Mouse (Mus musculus): Measurements from ENCODE around the gene Pxt1. TPM values are rescaled to one million over a fixed set of nuclear protein-coding genes. Genes with fewer than 3 reads are reported as not detected.

The Pxt1 gene
- polyA plus RNA-seq, 1 experiment from 2014 or later = not detected

DNA sequence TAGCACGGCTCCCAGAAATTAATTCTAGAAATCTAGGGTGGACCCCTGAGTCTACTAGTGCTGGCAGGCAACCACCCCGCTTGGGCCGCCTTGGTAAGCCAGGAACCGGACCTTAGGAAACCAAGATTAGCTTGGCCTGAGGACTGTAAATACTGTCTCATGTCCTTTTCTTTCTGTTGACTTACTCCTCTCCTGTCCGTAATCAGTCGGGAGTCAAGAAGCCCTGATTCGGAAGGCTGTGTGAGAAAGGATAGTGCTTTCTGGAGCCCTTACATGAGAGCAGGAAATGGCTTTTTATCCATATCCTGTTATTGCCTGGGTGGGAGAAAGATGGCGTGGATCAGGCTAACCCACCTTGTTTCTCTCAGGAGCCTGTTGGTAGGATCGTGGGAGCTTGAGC, 9.6 kb upstream of the Pxt1 start:
- Histone ChIP-seq H3K4me3 (ENCODE audit: low read depth, low read length) (peak overlapping the region; percentile 76), H3K27ac (ENCODE audit: low read depth, low read length) (0 out of 2 replicates have a peak overlapping the region, but pooled peaks have one; percentile 21), H3K4me1 (ENCODE audit: control insufficient read depth, insufficient read depth, low read length) (peaks cover 17% of the 10 kb centered on the region), H3K4me2 (ENCODE audit: low read length) (peak overlapping the region; percentile 94), H3K27me3 (replicated peaks; ENCODE audit: control insufficient read depth, insufficient read depth, low read length) (no peaks in the 10 kb centered on the region), H3K36me3 (ENCODE audit: control insufficient read depth, insufficient read depth, low read length) (0 out of 2 replicates have a peak, but pooled peaks cover 2% of the 10 kb centered on the region), H3K9me3 (replicated peaks; ENCODE audit: control insufficient read depth, low read length) (no peaks in the 10 kb centered on the region), H3K9ac (ENCODE audit: low read length) (peak overlapping the region; percentile 93)
- ATAC-seq = no peak
- WGBS = 29% methylated on average over 9 of the region's 9 CpGs
- DNase-seq (ENCODE audit: low spot score) = no peak

GRCm38 (mm10) chr17:28951831-28952799, 8.5 kb upstream of the Pxt1 start, which contains the start of gene Kctd20:
Kctd20 (plus strand) TSS chr17:28951950.
- no peaks in the 10 kb centered on the region for H3K27me3 ChIP-seq (replicated peaks; ENCODE audit: control insufficient read depth, insufficient read depth, low read length)
- ATAC-seq = peak; percentile 95
- peak within 1 kb of the TSS; percentile 94 for H3K4me2 ChIP-seq (ENCODE audit: low read length)
- H3K27ac ChIP-seq (ENCODE audit: low read depth, low read length) = peak within 1 kb of the TSS; percentile 98
- peak within 1 kb of the TSS; percentile 76 for H3K4me3 ChIP-seq (ENCODE audit: low read depth, low read length)
- H3K9ac ChIP-seq (ENCODE audit: low read length) = peak within 1 kb of the TSS; percentile 93
- no peaks in the 10 kb centered on the region for H3K36me3 ChIP-seq (ENCODE audit: control insufficient read depth, insufficient read depth, low read length)
- H3K4me1 ChIP-seq (ENCODE audit: control insufficient read depth, insufficient read depth, low read length) = peaks cover 17% of the 10 kb centered on the region
- H3K9me3 ChIP-seq (replicated peaks; ENCODE audit: control insufficient read depth, low read length) = no peaks in the 10 kb centered on the region
- DNase-seq (ENCODE audit: low spot score) = peak; percentile 94
- WGBS = under 1% methylated on average over 55 of the region's 80 CpGs

GRCm38 (mm10) chr17:28950751-28951150, 7.1 kb upstream of the Pxt1 start:
- Histone ChIP-seq H3K9ac (ENCODE audit: low read length) (no peak overlapping the region), H3K36me3 (ENCODE audit: control insufficient read depth, insufficient read depth, low read length) (no peaks in the 10 kb centered on the region), H3K27me3 (replicated peaks; ENCODE audit: control insufficient read depth, insufficient read depth, low read length) (no peaks in the 10 kb centered on the region), H3K9me3 (replicated peaks; ENCODE audit: control insufficient read depth, low read length) (no peaks in the 10 kb centered on the region), H3K4me3 (ENCODE audit: low read depth, low read length) (no peak overlapping the region), H3K27ac (ENCODE audit: low read depth, low read length) (no peak overlapping the region), H3K4me2 (ENCODE audit: low read length) (no peak overlapping the region), H3K4me1 (ENCODE audit: control insufficient read depth, insufficient read depth, low read length) (peaks cover 17% of the 10 kb centered on the region)
- DNase-seq (ENCODE audit: low spot score) (no peak), ATAC-seq (no peak)
- 73% methylated on average over 4 of the region's 4 CpGs for WGBS

DNA sequence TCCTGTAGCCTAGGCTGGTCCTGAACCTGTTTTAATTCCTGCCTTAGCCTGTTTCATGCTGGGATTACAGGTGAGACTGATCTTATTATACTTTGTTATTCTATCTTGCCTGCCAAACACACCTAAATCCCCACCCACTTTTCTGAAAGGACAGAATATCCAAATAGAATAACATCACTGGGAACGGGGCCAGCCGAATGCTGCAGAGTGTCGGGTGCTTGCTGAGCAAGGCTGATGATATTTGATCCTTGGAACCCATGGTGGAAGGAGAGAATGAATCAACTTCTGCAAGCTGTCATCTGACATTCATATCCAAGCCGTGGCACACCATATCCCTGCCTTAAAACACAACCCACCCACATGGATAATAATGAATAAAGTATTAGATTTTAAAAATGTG, 5.0 kb upstream of the Pxt1 start:
- ATAC-seq (no peak), DNase-seq (ENCODE audit: low spot score) (no peak)
- no peaks in the 10 kb centered on the region for H3K9me3 ChIP-seq (replicated peaks; ENCODE audit: control insufficient read depth, low read length)
- no peaks in the 10 kb centered on the region for H3K36me3 ChIP-seq (ENCODE audit: control insufficient read depth, insufficient read depth, low read length)
- no peaks in the 10 kb centered on the region for H3K27me3 ChIP-seq (replicated peaks; ENCODE audit: control insufficient read depth, insufficient read depth, low read length)
- no peak overlapping the region for H3K4me3 ChIP-seq (ENCODE audit: low read depth, low read length)
- peaks cover 11% of the 10 kb centered on the region for H3K4me1 ChIP-seq (ENCODE audit: control insufficient read depth, insufficient read depth, low read length)
- H3K27ac ChIP-seq (ENCODE audit: low read depth, low read length) = no peak overlapping the region
- WGBS = 81% methylated on average over 4 of the region's 4 CpGs
- no peak overlapping the region for H3K9ac ChIP-seq (ENCODE audit: low read length)
- H3K4me2 ChIP-seq (ENCODE audit: low read length) = no peak overlapping the region

DNA sequence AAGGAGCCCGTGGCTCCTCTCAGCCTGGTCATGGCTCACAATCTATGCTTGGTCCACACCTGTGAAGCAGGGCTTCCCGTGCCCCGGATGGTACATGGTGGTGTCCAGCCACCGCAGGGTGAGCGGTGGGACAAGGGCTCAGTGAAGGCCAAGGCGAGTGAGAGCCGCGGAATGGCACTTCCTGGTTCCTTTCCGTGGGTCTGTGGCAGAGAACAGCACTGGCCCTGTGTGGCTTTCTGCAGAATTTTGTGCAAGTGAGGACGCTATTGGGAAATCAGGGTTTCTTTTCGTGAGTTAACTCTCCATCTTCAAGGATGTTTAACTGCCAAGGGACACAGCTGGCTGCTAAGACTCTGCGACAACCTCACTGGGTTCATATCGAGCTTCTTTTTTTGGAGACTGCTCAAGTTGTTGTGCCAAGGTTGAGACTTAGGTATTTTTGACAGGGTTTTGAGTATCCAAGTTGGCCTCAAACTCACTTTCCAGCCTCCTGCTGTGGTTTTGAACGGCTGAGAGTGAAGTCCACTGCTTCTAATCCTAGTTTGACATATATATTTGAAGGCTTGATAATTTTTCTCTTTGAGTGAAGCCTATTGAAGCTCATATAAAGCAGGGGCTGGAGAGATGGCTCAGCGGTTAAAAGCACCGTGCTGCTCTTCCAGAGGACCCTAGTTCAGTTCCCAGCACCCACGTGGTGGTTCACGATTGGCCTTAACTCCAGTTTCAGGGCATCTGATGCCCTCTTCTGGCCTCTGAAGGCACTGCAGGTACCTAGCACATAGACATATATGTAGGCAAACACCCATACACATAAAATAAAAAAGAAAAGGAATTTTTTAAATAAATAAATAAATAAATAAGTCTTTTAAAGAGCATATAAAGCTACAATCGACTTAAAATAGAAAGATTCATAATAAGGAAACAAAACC, 3.6 kb upstream of the Pxt1 start:
- no peak overlapping the region for H3K4me2 ChIP-seq (ENCODE audit: low read length)
- H3K4me1 ChIP-seq (ENCODE audit: control insufficient read depth, insufficient read depth, low read length) = 0 out of 2 replicates have a peak, but pooled peaks cover 4% of the 10 kb centered on the region
- no peaks in the 10 kb centered on the region for H3K9me3 ChIP-seq (replicated peaks; ENCODE audit: control insufficient read depth, low read length)
- ATAC-seq (no peak), DNase-seq (ENCODE audit: low spot score) (no peak)
- H3K27ac ChIP-seq (ENCODE audit: low read depth, low read length) = no peak overlapping the region
- H3K36me3 ChIP-seq (ENCODE audit: control insufficient read depth, insufficient read depth, low read length) = no peaks in the 10 kb centered on the region
- H3K9ac ChIP-seq (ENCODE audit: low read length) = no peak overlapping the region
- no peak overlapping the region for H3K4me3 ChIP-seq (ENCODE audit: low read depth, low read length)
- WGBS = 92% methylated on average over 19 of the region's 19 CpGs
- H3K27me3 ChIP-seq (replicated peaks; ENCODE audit: control insufficient read depth, insufficient read depth, low read length) = no peaks in the 10 kb centered on the region

DNA sequence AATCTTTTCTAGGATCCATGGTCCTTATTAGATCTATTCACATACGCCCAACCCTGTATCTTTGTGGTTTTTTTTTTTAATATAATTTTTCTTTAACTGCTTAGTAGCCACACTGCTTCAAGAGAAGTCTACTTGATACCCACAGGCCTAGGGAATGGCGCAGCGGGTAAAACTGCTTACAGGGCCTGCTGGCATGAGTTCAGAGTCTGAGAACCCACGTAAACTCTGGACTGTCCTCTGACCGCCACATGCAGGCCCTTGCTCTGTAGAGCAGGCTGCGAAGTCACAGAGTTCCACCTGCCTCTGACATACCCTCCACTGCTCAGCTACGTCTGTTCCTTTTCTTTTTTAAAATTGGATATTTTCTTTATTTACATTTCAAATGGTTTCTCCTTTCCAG, 841 bp upstream of the Pxt1 start:
- Histone ChIP-seq H3K4me3 (ENCODE audit: low read depth, low read length) (no peak overlapping the region), H3K27me3 (replicated peaks; ENCODE audit: control insufficient read depth, insufficient read depth, low read length) (no peaks in the 10 kb centered on the region), H3K27ac (ENCODE audit: low read depth, low read length) (no peak overlapping the region), H3K4me1 (ENCODE audit: control insufficient read depth, insufficient read depth, low read length) (no peaks in the 10 kb centered on the region), H3K9ac (ENCODE audit: low read length) (no peak overlapping the region), H3K4me2 (ENCODE audit: low read length) (no peak overlapping the region), H3K36me3 (ENCODE audit: control insufficient read depth, insufficient read depth, low read length) (no peaks in the 10 kb centered on the region), H3K9me3 (replicated peaks; ENCODE audit: control insufficient read depth, low read length) (no peaks in the 10 kb centered on the region)
- DNase-seq (ENCODE audit: low spot score) (no peak), ATAC-seq (no peak)
- WGBS = 95% methylated on average over 7 of the region's 7 CpGs

DNA sequence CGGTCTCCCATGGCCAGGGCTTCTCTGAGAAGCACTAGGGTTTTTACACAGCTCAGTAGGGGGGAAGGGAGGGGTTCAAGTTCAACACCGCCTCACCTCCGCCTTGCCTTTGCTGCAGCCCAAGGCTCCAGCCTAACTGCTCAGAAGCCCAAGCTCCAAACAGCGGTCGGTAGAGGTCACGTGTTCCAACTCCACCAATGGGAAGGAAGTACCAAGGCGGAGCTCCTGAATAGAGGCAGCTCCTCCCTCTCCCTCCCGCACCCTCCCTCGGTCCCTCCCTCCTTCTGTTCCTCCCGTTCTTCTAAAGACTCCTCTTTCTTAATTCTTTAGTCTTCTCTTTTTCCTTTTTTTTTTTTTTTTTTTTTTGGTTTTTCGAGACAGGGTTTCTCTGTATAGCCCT, 1.5 kb downstream of the Pxt1 start:
- DNase-seq (ENCODE audit: low spot score) (no peak), ATAC-seq (no peak)
- Histone ChIP-seq H3K4me2 (ENCODE audit: low read length) (no peak overlapping the region), H3K9me3 (replicated peaks; ENCODE audit: control insufficient read depth, low read length) (no peaks in the 10 kb centered on the region), H3K4me3 (ENCODE audit: low read depth, low read length) (no peak overlapping the region), H3K27ac (ENCODE audit: low read depth, low read length) (no peak overlapping the region), H3K36me3 (ENCODE audit: control insufficient read depth, insufficient read depth, low read length) (no peaks in the 10 kb centered on the region), H3K9ac (ENCODE audit: low read length) (no peak overlapping the region), H3K27me3 (replicated peaks; ENCODE audit: control insufficient read depth, insufficient read depth, low read length) (no peaks in the 10 kb centered on the region), H3K4me1 (ENCODE audit: control insufficient read depth, insufficient read depth, low read length) (no peaks in the 10 kb centered on the region)
- WGBS = 83% methylated on average over 10 of the region's 11 CpGs

DNA sequence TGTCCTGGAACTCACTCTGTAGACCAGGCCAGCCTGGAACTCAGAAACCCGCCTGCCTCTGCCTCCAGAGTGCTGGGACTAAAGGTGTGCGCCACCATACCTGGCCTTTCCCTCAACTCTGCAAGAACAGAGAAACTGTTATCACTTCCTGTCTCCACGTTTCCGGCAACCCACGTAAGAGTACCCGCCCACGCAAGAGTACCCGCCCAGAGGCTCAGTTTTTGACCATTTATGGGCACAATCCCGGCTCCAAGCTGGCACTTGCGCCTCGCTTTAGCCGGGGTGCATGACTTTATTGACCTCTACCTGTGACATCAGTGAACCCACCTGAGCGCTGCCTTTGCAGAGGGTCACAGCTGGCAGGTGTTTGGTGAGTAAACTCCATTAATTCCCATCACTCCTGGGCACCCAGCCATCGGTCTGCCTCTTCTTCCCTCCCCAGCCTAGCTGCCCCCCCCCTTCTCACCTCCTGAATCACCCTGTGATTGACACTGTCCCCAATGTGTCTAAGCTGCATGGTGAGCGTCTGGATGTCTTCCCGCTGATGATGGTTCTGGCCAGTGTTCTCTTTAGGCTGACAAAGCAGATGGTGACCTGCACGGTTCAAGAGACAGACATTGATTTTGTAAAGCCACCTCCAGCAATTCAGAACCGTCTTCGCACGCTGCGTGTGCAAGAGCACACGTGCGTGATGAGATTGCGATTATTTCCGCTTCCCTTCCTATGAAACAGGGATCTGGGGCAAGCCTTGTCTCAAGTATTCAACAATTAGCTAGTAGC, 2.7 kb downstream of the Pxt1 start:
- no peak overlapping the region for H3K4me2 ChIP-seq (ENCODE audit: low read length)

More for the DNA sequence above, 2.7 kb downstream of the Pxt1 start:
- ATAC-seq (no peak), DNase-seq (ENCODE audit: low spot score) (no peak)
- Histone ChIP-seq H3K9ac (ENCODE audit: low read length) (no peak overlapping the region), H3K4me1 (ENCODE audit: control insufficient read depth, insufficient read depth, low read length) (no peaks in the 10 kb centered on the region), H3K27me3 (replicated peaks; ENCODE audit: control insufficient read depth, insufficient read depth, low read length) (no peaks in the 10 kb centered on the region), H3K4me3 (ENCODE audit: low read depth, low read length) (no peak overlapping the region), H3K27ac (ENCODE audit: low read depth, low read length) (no peak overlapping the region), H3K9me3 (replicated peaks; ENCODE audit: control insufficient read depth, low read length) (no peaks in the 10 kb centered on the region), H3K36me3 (ENCODE audit: control insufficient read depth, insufficient read depth, low read length) (no peaks in the 10 kb centered on the region)
- 91% methylated on average over 25 of the region's 25 CpGs for WGBS

All from forebrain, embryonic 14.5 days (tissue).